Mouse (Mus musculus): ENCODE data around the gene Trim34b. TPM values are rescaled to one million over a fixed set of nuclear protein-coding genes. Genes with fewer than 3 reads are reported as not detected.

Trim34b gene
- polyA plus RNA-seq (2017; shearing (Covaris generic)): 0.91 TPM

GRCm38 (mm10) chr7:104329171-104329570 lies at the start of gene Trim34b:
TSS of gene Trim34b (plus strand) at chr7:104329471.

DNA sequence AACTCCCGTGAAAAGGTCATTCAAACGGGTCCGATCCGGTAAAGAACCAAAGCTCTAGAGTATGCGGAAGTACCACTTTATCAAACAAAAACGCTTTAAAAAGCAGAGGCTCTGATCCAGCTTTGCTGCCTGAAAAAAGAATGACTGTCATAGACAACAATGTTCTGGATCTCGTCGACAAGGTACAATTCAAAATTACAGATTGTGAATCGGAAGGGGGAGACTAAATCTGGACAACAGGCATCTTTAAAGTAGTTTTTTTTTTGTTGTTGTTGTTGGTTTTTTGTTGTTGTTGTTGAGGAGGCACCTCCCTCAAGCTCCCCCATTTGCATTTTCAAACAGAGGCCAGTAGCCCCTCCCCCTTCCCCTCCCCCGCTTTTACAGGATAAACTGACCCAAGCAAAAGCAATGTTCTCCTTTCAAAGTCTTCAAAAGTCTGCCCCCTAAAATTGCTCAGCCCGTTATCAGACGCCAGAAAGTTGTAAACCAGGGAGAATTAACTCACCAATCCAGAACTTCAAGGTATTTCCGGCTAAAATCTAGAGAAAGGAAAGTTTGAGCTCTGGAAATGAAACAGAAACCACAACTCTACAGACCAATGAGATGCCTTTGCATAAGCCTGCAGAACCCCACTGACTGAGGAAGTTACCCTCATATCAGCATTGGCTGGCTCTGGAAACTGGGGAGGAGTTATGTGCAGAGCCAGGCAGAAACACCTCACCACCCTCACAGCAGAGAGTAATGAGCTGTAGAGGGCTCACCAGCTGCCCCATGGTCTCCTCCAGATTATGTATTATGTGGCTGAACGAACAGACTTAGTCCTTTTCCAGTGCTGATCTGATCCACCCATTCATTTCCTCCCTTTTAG lies 41.5 kb upstream of the Trim34b start, which contains the start of gene Trim5:
Gene Trim5 (minus strand): TSS at position 519 of the 868 bp plus-strand sequence.

GRCm38 (mm10) chr7:104315369-104316080 lies 13.7 kb upstream of the Trim34b start, which contains the start of gene Trim12a:
TSS of gene Trim12a (minus strand) at chr7:104315466.

GRCm38 (mm10) chr7:104352717-104353599 lies 23.7 kb downstream of the Trim34b start, which contains the start of gene Trim12c:
TSS of gene Trim12c (minus strand) at chr7:104353362.

GRCm38 (mm10) chr7:104369736-104370414 lies 40.6 kb downstream of the Trim34b start, which contains the start of gene Trim30b:
TSS of gene Trim30b (minus strand) at chr7:104369884.

Other genes starting within 250 kb of the Trim34b start
- not detected for gene Olfr645, start 244.0 kb upstream of the Trim34b start, polyA plus RNA-seq (2017; shearing (Covaris generic))
- gene Olfr646, start 224.6 kb upstream of the Trim34b start, polyA plus RNA-seq (2017; shearing (Covaris generic)): not detected
- gene Ubqln5, start 199.6 kb upstream of the Trim34b start, polyA plus RNA-seq (2017; shearing (Covaris generic)): not detected
- gene Olfr643, start 192.1 kb upstream of the Trim34b start, polyA plus RNA-seq (2017; shearing (Covaris generic)): not detected
- gene Ubqln3, start 186.2 kb upstream of the Trim34b start, polyA plus RNA-seq (2017; shearing (Covaris generic)): not detected
- not detected for gene Ubqlnl, start 178.9 kb upstream of the Trim34b start, polyA plus RNA-seq (2017; shearing (Covaris generic))
- not detected for gene Olfm5, start 164.6 kb upstream of the Trim34b start, polyA plus RNA-seq (2017; shearing (Covaris generic))
- gene Olfr648, start 146.1 kb upstream of the Trim34b start, polyA plus RNA-seq (2017; shearing (Covaris generic)): not detected
- gene Olfr649, start 133.5 kb upstream of the Trim34b start, polyA plus RNA-seq (2017; shearing (Covaris generic)): not detected
- 2.0 TPM for gene Trim6, start 110.7 kb upstream of the Trim34b start, polyA plus RNA-seq (2017; shearing (Covaris generic))
- gene Trim34a, start 85.0 kb upstream of the Trim34b start, polyA plus RNA-seq (2017; shearing (Covaris generic)): 21.8 TPM
- gene Trim5, start 41.4 kb upstream of the Trim34b start, polyA plus RNA-seq (2017; shearing (Covaris generic)): 9.6 TPM
- gene Trim12a, start 14.0 kb upstream of the Trim34b start, polyA plus RNA-seq (2017; shearing (Covaris generic)): 124 TPM
- gene Trim12c, start 23.9 kb downstream of the Trim34b start, polyA plus RNA-seq (2017; shearing (Covaris generic)): 8.7 TPM
- gene Trim30b, start 40.4 kb downstream of the Trim34b start, polyA plus RNA-seq (2017; shearing (Covaris generic)): 0.22 TPM
- not detected for gene Trim30c, start 71.4 kb downstream of the Trim34b start, polyA plus RNA-seq (2017; shearing (Covaris generic))
- 30.3 TPM for gene Trim30a, start 135.7 kb downstream of the Trim34b start, polyA plus RNA-seq (2017; shearing (Covaris generic))
- 7.6 TPM for gene Trim30d, start 178.4 kb downstream of the Trim34b start, polyA plus RNA-seq (2017; shearing (Covaris generic))
- not detected for gene Olfr651, start 220.7 kb downstream of the Trim34b start, polyA plus RNA-seq (2017; shearing (Covaris generic))
- gene Olfr652, start 231.4 kb downstream of the Trim34b start, polyA plus RNA-seq (2017; shearing (Covaris generic)): 0.10 TPM
- gene Olfr653, start 247.8 kb downstream of the Trim34b start, polyA plus RNA-seq (2017; shearing (Covaris generic)): not detected